Mouse (Mus musculus): ENCODE measurements at regions not wholly inside any gene's neighbourhood (a gene's known extent, or its start where the extent isn't known, plus 50 kb on each side); places are given as distances from the start of the nearest gene placed in this dataset.

DNA sequence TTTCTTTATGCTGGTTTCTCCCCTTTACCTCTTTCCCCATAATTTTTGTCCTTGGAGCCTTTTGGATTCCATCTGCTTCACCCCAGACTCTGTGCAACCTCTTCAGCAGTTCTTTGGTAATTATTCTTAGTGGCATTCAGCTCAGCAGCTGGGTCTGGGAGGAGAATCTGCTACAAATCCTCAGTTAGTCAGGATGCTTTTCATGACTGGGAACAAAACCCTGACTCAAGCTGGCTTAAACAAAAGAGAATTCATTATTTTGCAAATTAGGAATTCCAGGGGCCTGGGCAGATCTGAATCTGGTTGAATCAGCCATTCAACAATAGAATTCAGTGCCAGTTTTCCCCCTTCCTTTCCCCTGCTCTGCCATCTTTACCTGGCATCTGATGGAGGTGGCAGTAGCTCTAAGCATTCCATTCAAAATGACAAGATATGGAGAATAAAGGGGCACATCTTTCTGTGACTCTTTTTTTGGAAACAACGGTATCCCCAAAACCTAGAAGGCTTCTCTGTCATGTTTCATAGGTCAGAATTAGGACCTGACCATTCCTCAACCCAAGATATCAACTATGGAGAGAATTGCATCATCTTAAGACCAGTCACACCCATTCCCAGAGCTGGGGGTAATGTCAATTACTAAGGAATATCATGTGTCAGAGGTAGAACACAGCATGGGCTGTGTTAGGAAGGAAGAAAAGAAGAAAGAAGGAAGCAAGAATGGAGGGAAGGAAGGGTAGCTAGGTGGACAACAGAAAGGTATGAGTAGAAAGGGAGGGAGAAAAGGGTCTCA is 227.2 kb upstream of the Gm21798 start:
- no peak for ATAC-seq (ENCODE audit: insufficient number of reproducible peaks, low FRiP score, low TSS enrichment)

DNA sequence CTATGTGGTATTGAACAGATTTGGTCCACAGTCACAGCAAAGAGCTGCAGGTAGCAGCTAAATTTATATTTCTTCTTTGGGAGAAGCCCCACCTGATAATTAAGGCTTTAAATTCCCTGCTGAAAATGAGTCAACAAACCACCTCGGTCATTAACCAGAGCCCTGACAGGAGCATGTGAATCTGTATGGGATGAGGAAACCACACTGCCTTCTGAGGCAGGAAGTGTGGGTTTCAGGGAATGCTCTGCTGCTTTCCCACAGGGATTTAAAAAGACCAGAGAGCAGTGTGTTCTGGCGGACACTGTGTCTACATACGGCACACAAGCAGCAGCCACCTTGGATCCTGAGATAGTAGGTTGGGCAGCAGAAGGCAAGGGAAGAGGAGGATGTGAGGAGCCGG is 204.0 kb upstream of the Gm21798 start:
- no peak for ATAC-seq (ENCODE audit: insufficient number of reproducible peaks, low FRiP score, low TSS enrichment)

DNA sequence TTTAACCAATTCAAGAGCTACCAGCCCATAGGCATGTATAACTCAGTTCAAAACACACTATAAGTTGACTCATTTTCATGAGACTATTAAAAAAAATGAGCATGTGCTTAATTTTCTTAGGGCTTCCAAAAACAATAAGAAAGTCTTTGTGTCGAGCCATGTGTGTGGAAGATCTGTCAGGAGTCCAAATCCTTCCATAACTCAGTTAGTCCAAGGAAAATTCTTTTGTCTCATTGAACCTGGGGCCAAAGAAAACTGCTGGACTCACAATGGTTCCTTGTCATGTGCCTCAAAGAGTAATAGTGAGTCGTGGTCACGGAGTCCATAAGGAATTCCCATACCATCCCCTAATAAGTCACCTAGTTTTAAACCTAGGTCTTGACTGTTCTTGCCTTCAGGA is 199.0 kb upstream of the Gm21798 start:
- no peak for ATAC-seq (ENCODE audit: insufficient number of reproducible peaks, low FRiP score, low TSS enrichment)

DNA sequence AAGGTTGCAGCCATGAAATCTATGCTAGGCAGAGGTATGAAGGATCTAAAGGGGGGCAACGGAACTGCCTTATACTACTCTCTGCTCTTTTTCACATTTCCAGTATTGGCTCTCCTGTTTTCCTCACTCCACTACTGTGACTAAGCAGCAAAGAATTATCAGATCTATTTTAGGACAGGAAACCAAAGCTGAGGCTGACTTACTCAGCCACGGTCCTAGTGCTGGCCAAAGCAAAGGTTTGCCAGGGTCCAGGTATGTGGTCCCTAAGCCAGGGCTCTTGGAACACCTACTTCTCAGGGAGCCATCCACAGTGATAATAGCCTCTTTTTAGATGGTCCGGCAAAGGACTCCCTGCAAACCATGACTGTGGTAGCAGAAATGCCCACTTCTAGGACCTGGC is 195.6 kb upstream of the Gm21798 start:
- no peak for ATAC-seq (ENCODE audit: insufficient number of reproducible peaks, low FRiP score, low TSS enrichment)

DNA sequence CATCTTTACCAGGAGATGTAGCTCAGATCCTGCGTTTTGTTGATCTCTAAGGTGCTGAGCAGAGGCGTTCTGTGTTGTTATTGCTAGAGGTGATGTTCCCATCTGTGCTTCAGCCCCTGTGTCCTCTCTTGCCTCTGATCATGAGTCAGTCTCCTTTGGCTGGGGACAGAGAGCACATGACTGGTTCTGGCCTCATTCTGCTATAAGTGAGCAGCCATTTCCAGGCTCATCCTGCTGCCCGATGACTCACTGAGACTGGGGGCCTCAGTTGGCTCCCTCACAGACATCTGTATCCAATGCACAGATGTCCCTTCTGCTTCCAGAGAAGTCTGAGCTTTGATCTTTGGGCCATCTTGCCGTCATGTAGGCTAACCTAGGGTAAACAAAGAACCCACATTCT is 194.9 kb upstream of the Gm21798 start:
- no peak for ATAC-seq (ENCODE audit: insufficient number of reproducible peaks, low FRiP score, low TSS enrichment)

DNA sequence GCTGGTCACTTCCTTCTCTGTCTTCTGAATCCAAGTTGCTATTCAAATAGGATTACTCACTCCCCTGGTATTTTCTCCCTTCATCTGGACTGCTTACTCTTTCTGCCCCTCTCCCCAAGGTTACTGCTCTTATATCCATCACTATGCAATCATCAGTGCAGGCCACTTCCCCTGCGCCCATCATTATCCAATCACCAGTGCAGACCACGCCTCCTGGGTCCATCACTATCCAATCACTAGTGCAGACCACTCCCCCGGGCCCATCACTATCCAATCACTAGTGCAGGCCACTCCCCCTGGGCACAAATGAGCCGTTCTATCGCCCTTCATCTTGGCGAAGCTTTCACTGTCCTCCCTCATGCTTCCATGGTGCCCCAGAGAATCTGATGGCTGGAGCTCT is 191.1 kb upstream of the Gm21798 start:
- no peak for ATAC-seq (ENCODE audit: insufficient number of reproducible peaks, low FRiP score, low TSS enrichment)

DNA sequence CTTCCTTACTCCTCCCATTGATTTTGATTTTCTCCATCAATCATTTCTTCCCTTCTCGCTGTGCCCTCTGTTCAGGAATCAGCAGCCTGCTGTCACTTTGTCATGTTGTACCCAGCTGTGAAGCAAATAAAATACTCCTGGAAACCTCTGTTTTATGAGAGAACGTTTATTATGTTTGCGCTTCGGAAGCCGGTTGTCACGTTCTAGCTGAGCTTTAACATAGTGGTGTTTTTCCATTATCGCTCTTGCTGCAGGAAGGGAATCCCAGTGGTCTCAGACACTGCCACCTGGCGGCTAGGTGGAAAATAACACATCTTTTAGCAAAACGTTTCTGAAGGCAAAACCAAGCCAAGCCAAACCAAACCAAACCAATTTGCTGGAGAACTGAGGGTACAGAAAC is 190.2 kb upstream of the Gm21798 start:
- 0 out of 2 replicates have a peak, but pooled peaks have one; percentile 33 for ATAC-seq (ENCODE audit: insufficient number of reproducible peaks, low FRiP score, low TSS enrichment)
